Mouse (Mus musculus) G1E (cell line): ENCODE measurements around the gene Ddx4. TPM values are rescaled to one million over a fixed set of nuclear protein-coding genes. Genes with fewer than 3 reads are reported as not detected.

Experiments
- ATAC-seq: 2 replicates; pipeline ENCODE4 v1.8.0; 2016; ENCODE audit warnings: mild to moderate bottlenecking; ENCODE audit not compliant: insufficient number of reproducible peaks, poor library complexity, low FRiP score, severe bottlenecking; ENCODE audit errors: extremely low read depth
- DNase-seq: peaks from one replicate; pipeline ENCODE4 v3.0.0; 2012; ENCODE audit warnings: low spot score
- H3K27me3 ChIP-seq: 2 replicates; pipeline ENCODE4 v1.6.1; 2012; ENCODE audit warnings: mild to moderate bottlenecking, low read length, inconsistent platforms; ENCODE audit not compliant: insufficient read depth
- H3K36me3 ChIP-seq: replicated peaks from 2 replicates; pipeline ENCODE3; 2012; ENCODE audit warnings: mild to moderate bottlenecking, inconsistent platforms
- H3K4me1 ChIP-seq: 2 replicates; pipeline ENCODE4 v1.6.1; 2012; ENCODE audit warnings: low read depth, low read length, inconsistent platforms, mixed read lengths; ENCODE audit not compliant: insufficient read depth
- H3K4me3 ChIP-seq: 2 replicates; pipeline ENCODE4 v1.5.1; 2012; ENCODE audit warnings: low read depth, mild to moderate bottlenecking, inconsistent platforms, low read length, moderate library complexity, mixed read lengths
- H3K9me3 ChIP-seq: replicated peaks from 2 replicates; pipeline ENCODE4 v1.6.1; 2012; ENCODE audit warnings: inconsistent platforms
- CTCF ChIP-seq: IDR thresholded peaks from 2 replicates; pipeline ENCODE4 v1.5.1; 2012; ENCODE audit warnings: low read depth, low read length, inconsistent platforms, mixed read lengths
- GATA1 ChIP-seq: IDR thresholded peaks from 2 replicates; pipeline ENCODE4 v1.6.1; 2012; ENCODE audit warnings: borderline replicate concordance, low read length, inconsistent platforms, mixed read lengths
- GATA2 ChIP-seq: IDR thresholded peaks from 2 replicates; pipeline ENCODE4 v1.6.1; 2012; ENCODE audit warnings: low read depth, low read length, inconsistent platforms, borderline replicate concordance
- POLR2AphosphoS5 ChIP-seq: IDR thresholded peaks from 2 replicates; pipeline ENCODE4 v1.6.1; 2012; ENCODE audit warnings: low read depth, low read length, inconsistent platforms; ENCODE audit not compliant: insufficient replicate concordance
- TAL1 ChIP-seq: conservative IDR thresholded peaks from 2 replicates; pipeline ENCODE4 v1.6.1; 2012; ENCODE audit warnings: low read depth, low read length, inconsistent platforms, mixed read lengths
- polyA plus RNA-seq: library from polyadenylated mRNA; stranded (reverse); fragments of >175 nt; gene quantifications from 2 replicates; pipeline ENCODE4 v1.2.3, GENCODE M21; 2012
- total RNA-seq, 2 experiments: library from RNA; stranded (forward) in 1 of 2; stranded (reverse) in 1 of 2; fragments of 200-1000 nt in 1 of 2; fragments of >200 nt in 1 of 2; fragmentation: Nextera tagmentation in 1 of 2; gene quantifications; 2 replicates each; pipeline ENCODE4 v1.2.3; 2014 to 2017

Gene Ddx4
- total and polyA plus RNA-seq, 3 experiments = 0.16 TPM; not detected in 2

DNA sequence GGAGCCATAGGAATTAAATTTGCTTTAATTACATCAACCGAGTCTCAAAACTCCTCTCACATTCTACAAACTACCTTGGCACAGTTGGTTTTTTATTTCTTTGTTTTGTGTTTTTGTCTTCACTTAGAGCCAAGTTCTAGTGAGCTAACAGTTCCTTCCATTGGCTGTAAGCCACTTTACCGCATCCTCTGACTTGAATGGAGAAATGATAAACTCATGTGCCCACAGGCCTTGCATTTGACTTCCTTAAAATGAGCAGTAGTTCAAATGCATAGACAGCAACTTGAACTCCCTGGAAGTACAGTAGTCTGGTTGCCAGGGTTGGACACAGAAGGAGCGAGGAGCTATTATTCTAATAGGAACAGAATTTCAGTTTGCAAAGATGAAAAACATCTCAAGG lies 9.4 kb downstream of the Ddx4 start:
- Histone ChIP-seq H3K36me3 (no peaks in the 10 kb centered on the region), H3K4me3 (no peak overlapping the region), H3K27me3 (peaks cover 7% of the 10 kb centered on the region; the same call in 1 of the 2 replicates), H3K4me1 (peaks cover 14% of the 10 kb centered on the region; the same call in 1 of the 2 replicates), H3K9me3 (no peaks in the 10 kb centered on the region)
- ATAC-seq (no peak), DNase-seq (no peak)
- TF ChIP-seq POLR2AphosphoS5 (no peak), CTCF (no peak), TAL1 (no peak), GATA2 (no peak), GATA1 (no peak)

GRCm38 (mm10) chr13:112639111-112639510 lies 13.2 kb downstream of the Ddx4 start:
- no peak for TF ChIP-seq TAL1
- no peak for TF ChIP-seq GATA2
- no peak for TF ChIP-seq GATA1
- TF ChIP-seq POLR2AphosphoS5 = no peak
- TF ChIP-seq CTCF = no peak
- H3K4me1 ChIP-seq = peaks cover 14% of the 10 kb centered on the region

DNA sequence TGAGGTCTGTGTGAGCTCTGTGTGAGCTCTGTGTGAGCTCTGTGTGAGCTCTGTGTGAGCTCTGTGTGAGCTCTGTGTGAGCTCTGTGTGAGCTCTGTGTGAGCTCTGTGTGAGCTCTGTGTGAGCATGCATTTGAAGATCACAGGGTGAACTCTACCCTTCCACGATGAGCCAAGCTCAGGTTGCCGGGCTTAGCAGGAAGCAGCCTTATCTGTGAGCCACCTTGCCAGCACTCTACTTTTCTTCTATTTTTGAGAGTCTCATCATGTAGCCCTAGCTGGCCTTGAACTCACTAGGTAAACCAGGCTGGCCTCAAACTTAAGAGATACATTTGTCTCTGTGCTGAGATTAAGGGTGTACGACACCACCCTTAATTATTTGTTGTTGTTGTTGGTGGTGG lies 15.8 kb downstream of the Ddx4 start:
- no peaks in the 10 kb centered on the region for H3K36me3 ChIP-seq
- H3K4me3 ChIP-seq = no peak overlapping the region
- peaks cover 6% of the 10 kb centered on the region; the same call in 1 of the 2 replicates for H3K27me3 ChIP-seq
- no peak for TF ChIP-seq GATA2
- ATAC-seq (no peak), DNase-seq (no peak)
- H3K4me1 ChIP-seq = peaks cover 14% of the 10 kb centered on the region
- no peaks in the 10 kb centered on the region for H3K9me3 ChIP-seq

More at GRCm38 (mm10) chr13:112639111-112639510, 13.2 kb downstream of the Ddx4 start:
- Histone ChIP-seq H3K27me3 (peaks cover 6% of the 10 kb centered on the region; the same call in 1 of the 2 replicates), H3K36me3 (no peaks in the 10 kb centered on the region), H3K9me3 (no peaks in the 10 kb centered on the region), H3K4me3 (peak overlapping the region; percentile 23; the same call in 1 of the 2 replicates)
- no peak for ATAC-seq
- DNase-seq = no peak

GRCm38 (mm10) chr13:112635174-112635837 lies 17.0 kb downstream of the Ddx4 start:
- TF ChIP-seq TAL1 (no peak), GATA1 (no peak), POLR2AphosphoS5 (no peak), GATA2 (no peak), CTCF (no peak)
- Histone ChIP-seq H3K27me3 (peaks cover 9% of the 10 kb centered on the region), H3K4me1 (peaks cover 14% of the 10 kb centered on the region), H3K9me3 (no peaks in the 10 kb centered on the region), H3K36me3 (no peaks in the 10 kb centered on the region), H3K4me3 (no peak overlapping the region)
- no peak for DNase-seq
- no peak for ATAC-seq

DNA sequence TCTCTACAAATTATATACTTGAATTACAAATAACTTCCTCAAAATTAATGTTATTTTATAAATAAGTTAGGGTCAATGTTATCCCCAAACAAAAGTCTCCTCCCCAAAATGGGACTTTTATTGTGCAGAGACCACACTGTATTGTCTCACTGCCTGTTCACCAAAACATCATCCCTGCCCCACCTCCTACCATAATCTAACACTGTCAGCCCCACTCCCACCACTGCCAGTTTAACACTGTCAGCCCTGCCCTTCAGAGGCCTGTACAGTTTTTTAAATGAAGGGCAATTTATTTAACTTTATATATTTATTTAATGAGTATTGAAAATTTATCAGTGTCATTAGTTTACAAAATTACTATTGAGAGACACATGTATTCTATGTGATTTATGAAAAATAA lies 26.7 kb downstream of the Ddx4 start:
- no peak for ATAC-seq
- Histone ChIP-seq H3K9me3 (no peaks in the 10 kb centered on the region), H3K27me3 (peaks cover 16% of the 10 kb centered on the region), H3K4me3 (no peak overlapping the region), H3K36me3 (no peaks in the 10 kb centered on the region), H3K4me1 (no peaks in the 10 kb centered on the region)
- no peak for TF ChIP-seq TAL1
- TF ChIP-seq GATA1 = no peak
- TF ChIP-seq POLR2AphosphoS5 = no peak
- no peak for TF ChIP-seq GATA2
- no peak for TF ChIP-seq CTCF
- DNase-seq = no peak

DNA sequence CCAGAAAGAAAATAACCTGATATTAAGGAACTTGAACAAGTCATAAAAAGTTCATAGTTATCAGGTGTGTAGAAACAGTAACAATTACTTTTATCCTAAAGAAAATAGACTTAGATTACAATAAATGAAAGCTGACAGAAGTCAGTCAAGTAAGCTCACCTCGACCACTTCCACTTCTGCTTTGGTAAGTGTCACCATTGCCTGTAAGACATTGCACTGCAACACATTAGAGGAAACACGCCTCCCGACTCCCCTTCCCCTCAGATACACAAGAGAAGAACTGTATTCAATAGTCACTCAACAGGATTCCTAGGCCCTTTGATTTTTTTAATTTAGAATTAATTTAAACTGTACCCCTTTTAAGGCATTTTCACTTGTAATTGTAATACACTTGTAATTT lies 27.7 kb downstream of the Ddx4 start:
- Histone ChIP-seq H3K36me3 (no peaks in the 10 kb centered on the region), H3K27me3 (peaks cover 11% of the 10 kb centered on the region), H3K4me1 (no peaks in the 10 kb centered on the region), H3K4me3 (no peak overlapping the region), H3K9me3 (no peaks in the 10 kb centered on the region)
- no peak for TF ChIP-seq TAL1
- no peak for TF ChIP-seq GATA1
- no peak for TF ChIP-seq CTCF
- no peak for TF ChIP-seq GATA2
- TF ChIP-seq POLR2AphosphoS5 = no peak
- ATAC-seq (no peak), DNase-seq (no peak)

GRCm38 (mm10) chr13:112623656-112624055 lies 28.6 kb downstream of the Ddx4 start:
- Histone ChIP-seq H3K27me3 (peaks cover 11% of the 10 kb centered on the region), H3K36me3 (no peaks in the 10 kb centered on the region), H3K4me1 (no peaks in the 10 kb centered on the region), H3K9me3 (no peaks in the 10 kb centered on the region), H3K4me3 (no peak overlapping the region)
- no peak for ATAC-seq
- no peak for DNase-seq
- TF ChIP-seq GATA1 (no peak), POLR2AphosphoS5 (no peak), GATA2 (no peak), CTCF (no peak), TAL1 (no peak)
